Mouse (Mus musculus): ENCODE results near the gene Poln.

DNA sequence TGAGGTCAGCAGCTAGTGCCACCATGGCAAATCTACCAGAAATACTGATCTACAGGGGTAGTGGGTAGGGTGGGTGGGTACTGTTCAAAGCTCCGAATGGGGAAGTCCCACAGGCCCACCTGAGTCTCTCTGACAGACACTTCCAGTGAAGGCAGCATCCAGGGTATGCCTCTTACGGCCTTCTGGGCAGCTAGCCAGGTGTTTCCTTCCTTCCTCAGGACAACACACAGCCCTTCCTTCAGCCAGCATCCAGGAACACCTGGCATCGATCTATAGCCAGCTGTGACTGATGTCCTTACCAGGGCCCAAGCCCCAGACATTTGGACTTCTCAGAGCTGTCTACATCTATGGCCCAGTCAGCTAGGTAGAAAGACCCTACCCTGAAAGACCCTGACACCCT lies 13.2 kb upstream of the Poln start:
- TF ChIP-seq POLR2A (IDR thresholded peaks at IDR 0.05; ENCODE audit: insufficient read depth, low read length) = no peak
- no peak for TF ChIP-seq CTCF (IDR thresholded peaks at IDR 0.05; ENCODE audit: low read depth, low read length)
- no peak for TF ChIP-seq EP300 (IDR thresholded peaks at IDR 0.05; ENCODE audit: insufficient read depth, low read depth, low read length)
